ENCODE assay signal across 7 mouse cellular contexts in genomic region chr7:27354783-27355182, GRCm38 (mm10). TPM values are rescaled to one million over a fixed set of nuclear protein-coding genes. Genes with fewer than 3 reads are reported as not detected.
A peak's percentile ranks its signal among the peaks of the same experiment; 100 is the strongest.
DNase-seq lines count a peak whose midpoint lies in the region; ATAC-seq and TF ChIP-seq lines count a peak whose summit lies in the region.

No protein-coding gene starts in this region.

- H3K4me1 ChIP-seq in megakaryocyte, embryonic 14.5 days: peaks cover 43% of the 10 kb centered on the region
- H3K4me1 ChIP-seq in hindbrain, embryonic 10.5 days (replicated peaks): peaks cover 28% of the 10 kb centered on the region
- H3K4me1 ChIP-seq in liver, embryonic 16.5 days (ENCODE audit: control insufficient read depth, low read depth, low read length): peaks cover 25% of the 10 kb centered on the region
- peaks cover 24% of the 10 kb centered on the region for H3K4me1 ChIP-seq in thymus, adult 2 months (replicated peaks; ENCODE audit: control insufficient read depth, insufficient read depth, low read length)

- 56% methylated on average over 4 of the region's 4 CpGs for WGBS in hindbrain, embryonic 10.5 days
- 17% methylated on average over 4 of the region's 4 CpGs for WGBS in liver, embryonic 16.5 days (ENCODE audit: insufficient replicate concordance)
- 79% methylated on average over 4 of the region's 4 CpGs for WGBS in thymus, adult 2 months

- peak overlapping the region; percentile 85 for H3K4me2 ChIP-seq in liver, embryonic 16.5 days (ENCODE audit: low read depth, low read length)

- no peak for ATAC-seq in megakaryocyte, adult 5-6 weeks (ENCODE audit: poor library complexity, severe bottlenecking)
- peak; percentile 37; the same call in 1 of the 2 replicates for ATAC-seq in liver, embryonic 16.5 days (ENCODE audit: low read depth)

- no peaks in the 10 kb centered on the region for H3K27me3 ChIP-seq in megakaryocyte, embryonic 14.5 days (replicated peaks)
- peaks cover 32% of the 10 kb centered on the region for H3K27me3 ChIP-seq in hindbrain, embryonic 10.5 days (ENCODE audit: insufficient read depth, poor library complexity, severe bottlenecking)
- H3K27me3 ChIP-seq in liver, embryonic 16.5 days (ENCODE audit: control insufficient read depth, insufficient read depth, low read depth, low read length): peaks cover 14% of the 10 kb centered on the region
- no peaks in the 10 kb centered on the region for H3K27me3 ChIP-seq in thymus, adult 2 months (ENCODE audit: control insufficient read depth, insufficient read depth, low read length)

- peaks cover 3% of the 10 kb centered on the region; the same call in 1 of the 2 replicates for H3K9me3 ChIP-seq in megakaryocyte, embryonic 14.5 days
- no peaks in the 10 kb centered on the region for H3K9me3 ChIP-seq in hindbrain, embryonic 10.5 days
- no peaks in the 10 kb centered on the region for H3K9me3 ChIP-seq in liver, embryonic 16.5 days (replicated peaks; ENCODE audit: control insufficient read depth, low read length)

- no peak for DNase-seq in hindbrain, embryonic 10.5 days (ENCODE audit: low spot score)
- no peak for DNase-seq in thymus, adult 2 months
- no peak for DNase-seq in embryo, embryonic 11 days
- DNase-seq in ovary, adult 18-20 months (ENCODE audit: low spot score): no peak

- TF ChIP-seq POLR2A in thymus, adult 2 months (IDR thresholded peaks at IDR 0.05; ENCODE audit: control insufficient read depth, extremely low read depth, insufficient read depth, low read length, poor library complexity): no peak

- peaks cover 42% of the 10 kb centered on the region for H3K36me3 ChIP-seq in megakaryocyte, embryonic 14.5 days (replicated peaks; ENCODE audit: low read length)
- peaks cover 41% of the 10 kb centered on the region for H3K36me3 ChIP-seq in hindbrain, embryonic 10.5 days
- no peaks in the 10 kb centered on the region for H3K36me3 ChIP-seq in liver, embryonic 16.5 days (ENCODE audit: control insufficient read depth, insufficient read depth)
- H3K36me3 ChIP-seq in thymus, adult 2 months (ENCODE audit: control insufficient read depth, insufficient read depth, low read length): peaks cover 5% of the 10 kb centered on the region; the same call in 1 of the 2 replicates

- no peak overlapping the region; the same call in 1 of the 2 replicates for H3K27ac ChIP-seq in hindbrain, embryonic 10.5 days
- H3K27ac ChIP-seq in liver, embryonic 16.5 days (ENCODE audit: low read length): peak overlapping the region; percentile 85
- no peak overlapping the region for H3K27ac ChIP-seq in thymus, adult 2 months (ENCODE audit: control insufficient read depth, insufficient read depth, low read length)

- H3K9ac ChIP-seq in liver, embryonic 16.5 days (ENCODE audit: low read depth, low read length): peak overlapping the region; percentile 71; the same call in 1 of the 2 replicates

- H3K4me3 ChIP-seq in megakaryocyte, embryonic 14.5 days (replicated peaks): peak overlapping the region; percentile 98
- H3K4me3 ChIP-seq in hindbrain, embryonic 10.5 days: peak overlapping the region; percentile 81
- peak overlapping the region; percentile 76 for H3K4me3 ChIP-seq in liver, embryonic 16.5 days (ENCODE audit: low read depth, low read length)
- no peak overlapping the region for H3K4me3 ChIP-seq in thymus, adult 2 months (ENCODE audit: control insufficient read depth, insufficient read depth, low read length)

- TF ChIP-seq CTCF in thymus, adult 2 months (IDR thresholded peaks at IDR 0.05; ENCODE audit: borderline replicate concordance, control insufficient read depth, extremely low read depth, insufficient read depth, low read length, poor library complexity): no peak

RNA-seq across cellular contexts. Expression of gene Shkbp1, which starts 1.0 kb away (rescaled TPM):
- polyA plus RNA-seq in megakaryocyte, embryonic 14.5 days (2012; ENCODE audit: insufficient read depth, low replicate concordance): 214 and 344 TPM in 2 replicates
- total RNA-seq in megakaryocyte, adult 5-6 weeks (2015): 42.6 and 43.6 TPM in 2 replicates
- total RNA-seq in megakaryocyte, adult 5-6 weeks (2017): 30.9 and 34.0 TPM in 2 replicates
- polyA plus RNA-seq in hindbrain, embryonic 10.5 days (2016; fragmentation: Nextera tagmentation; extraction: Ambion mirVana): 76.3 and 87.4 TPM in 2 replicates
- polyA plus RNA-seq in liver, embryonic 16.5 days (2015; fragmentation: Nextera tagmentation; extraction: Ambion mirVana): 16.1 and 16.5 TPM in 2 replicates
- 203 and 206 TPM in 2 replicates for polyA plus RNA-seq in thymus, adult 2 months (2012; rRNA removed)

RNA-seq across cellular contexts. Expression of gene Gm20479, which starts 2.4 kb away (rescaled TPM):
- 1.4 and 7.6 TPM in 2 replicates for polyA plus RNA-seq in megakaryocyte, embryonic 14.5 days (2012; ENCODE audit: insufficient read depth, low replicate concordance)
- not detected in 2 replicates for total RNA-seq in megakaryocyte, adult 5-6 weeks (2015)
- total RNA-seq in megakaryocyte, adult 5-6 weeks (2017): not detected in 2 replicates
- 0.50 TPM in 1 of 2 replicates, not detected in the other for polyA plus RNA-seq in hindbrain, embryonic 10.5 days (2016; fragmentation: Nextera tagmentation; extraction: Ambion mirVana)
- 0.23 and 0.44 TPM in 2 replicates for polyA plus RNA-seq in liver, embryonic 16.5 days (2015; fragmentation: Nextera tagmentation; extraction: Ambion mirVana)
- not detected in 2 replicates for polyA plus RNA-seq in thymus, adult 2 months (2012; rRNA removed)

RNA-seq across cellular contexts. Expression of gene Ltbp4, which starts 17.3 kb away (rescaled TPM):
- 0.28 TPM in 1 of 2 replicates, not detected in the other for polyA plus RNA-seq in megakaryocyte, embryonic 14.5 days (2012; ENCODE audit: insufficient read depth, low replicate concordance)
- total RNA-seq in megakaryocyte, adult 5-6 weeks (2015): not detected in 2 replicates
- not detected in 2 replicates for total RNA-seq in megakaryocyte, adult 5-6 weeks (2017)
- polyA plus RNA-seq in hindbrain, embryonic 10.5 days (2016; fragmentation: Nextera tagmentation; extraction: Ambion mirVana): 5.8 and 7.5 TPM in 2 replicates
- polyA plus RNA-seq in liver, embryonic 16.5 days (2015; fragmentation: Nextera tagmentation; extraction: Ambion mirVana): 5.2 and 7.6 TPM in 2 replicates
- 48.3 and 77.5 TPM in 2 replicates for polyA plus RNA-seq in thymus, adult 2 months (2012; rRNA removed)
